Mouse (Mus musculus) kidney, adult 18-20 months (tissue): ENCODE results near the gene Tbxas1.

Experiments used
- DNase-seq: peaks from one replicate; pipeline ENCODE4 v3.0.0; 2021

Tbxas1 gene

GRCm38 (mm10) chr6:38875258-38876070 is at the start of gene Tbxas1:
Gene Tbxas1, plus strand, starts transcription at chr6:38875404.
- DNase-seq = peak; percentile 57

DNA sequence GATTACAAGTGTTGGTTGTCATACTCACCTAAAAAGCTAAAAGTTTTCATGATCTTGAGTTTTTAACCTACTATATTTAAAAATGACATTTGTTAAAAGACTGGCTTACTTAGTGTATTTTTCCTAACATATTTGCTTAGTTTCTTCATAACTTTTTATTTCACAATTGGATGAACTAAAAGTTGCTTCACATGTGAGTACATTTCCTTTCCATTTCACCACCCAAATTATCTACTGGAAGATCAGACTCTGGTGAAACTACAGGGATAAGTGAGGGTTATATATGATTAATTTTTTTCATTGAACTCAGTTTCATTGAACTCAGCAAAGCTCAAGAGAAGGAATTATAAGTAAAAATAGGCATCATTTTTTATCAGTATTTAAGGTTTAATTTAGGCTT is 49.3 kb upstream of the Tbxas1 start:
- DNase-seq = no peak

GRCm38 (mm10) chr6:38826857-38827256 is 48.3 kb upstream of the Tbxas1 start:
- DNase-seq = no peak

GRCm38 (mm10) chr6:38827435-38827834 is 47.8 kb upstream of the Tbxas1 start:
- DNase-seq = peak; percentile 38

- no peak for DNase-seq
Observed at GRCm38 (mm10) chr6:38828211-38828610, 47.0 kb upstream of the Tbxas1 start.

DNA sequence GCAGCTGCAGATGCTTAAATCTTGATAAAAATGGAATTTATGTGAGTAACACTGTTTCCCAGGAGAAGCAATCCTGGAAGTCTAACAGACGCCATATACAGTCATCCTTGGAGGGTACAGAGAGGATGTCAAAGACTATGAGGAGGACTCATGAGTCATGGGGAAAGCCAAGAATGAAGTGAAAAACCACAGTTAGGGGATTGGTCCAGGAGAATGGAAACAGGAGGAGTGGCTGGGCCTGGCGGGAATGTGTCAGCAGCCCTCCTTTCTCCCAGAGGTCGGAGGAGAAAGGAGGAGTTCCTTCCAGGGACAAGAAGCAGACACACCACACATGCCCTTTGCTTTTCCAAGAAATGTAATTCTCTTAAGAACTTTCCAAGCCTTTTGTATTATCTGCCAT is 45.8 kb upstream of the Tbxas1 start:
- DNase-seq = no peak

DNA sequence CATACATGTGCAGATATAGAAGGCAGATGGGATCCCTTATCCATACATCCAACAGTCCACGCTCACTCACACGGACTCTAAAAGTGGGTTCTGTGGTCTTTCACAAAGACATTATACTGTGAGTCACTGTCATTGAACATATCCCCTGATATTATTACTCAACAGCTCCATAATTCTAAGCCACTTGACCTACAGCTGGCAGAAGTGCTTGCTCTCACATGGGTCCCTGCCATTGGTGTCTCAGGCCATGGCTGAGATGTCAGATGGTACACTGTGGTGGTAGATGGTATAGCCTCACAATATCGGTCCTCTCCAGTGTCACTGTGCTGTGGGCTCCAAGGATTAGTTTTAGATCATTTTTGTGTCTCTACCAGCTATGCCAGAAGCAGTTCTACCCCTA is 41.5 kb upstream of the Tbxas1 start:
- no peak for DNase-seq

DNA sequence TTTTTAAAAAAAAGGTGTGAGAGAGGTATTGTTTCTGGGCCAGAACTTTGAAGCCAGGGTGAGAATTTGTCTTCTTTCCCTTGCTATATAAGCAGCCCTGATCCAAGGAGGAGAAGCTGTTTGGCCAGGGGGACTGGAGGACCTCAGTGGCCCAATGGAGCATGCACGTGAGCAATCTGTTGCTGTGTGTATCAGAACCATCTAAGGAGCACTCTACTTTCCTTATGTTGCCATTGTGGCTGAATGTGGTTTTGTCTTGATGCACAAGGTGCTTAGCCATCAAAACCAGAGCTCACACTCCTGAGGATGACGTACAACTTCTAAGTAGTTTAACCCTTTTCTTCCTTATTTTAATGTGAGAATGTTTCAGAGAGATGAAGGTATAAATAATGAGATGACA is 40.5 kb upstream of the Tbxas1 start:
- DNase-seq = no peak

GRCm38 (mm10) chr6:38835217-38835616 is 40.0 kb upstream of the Tbxas1 start:
- no peak for DNase-seq

DNA sequence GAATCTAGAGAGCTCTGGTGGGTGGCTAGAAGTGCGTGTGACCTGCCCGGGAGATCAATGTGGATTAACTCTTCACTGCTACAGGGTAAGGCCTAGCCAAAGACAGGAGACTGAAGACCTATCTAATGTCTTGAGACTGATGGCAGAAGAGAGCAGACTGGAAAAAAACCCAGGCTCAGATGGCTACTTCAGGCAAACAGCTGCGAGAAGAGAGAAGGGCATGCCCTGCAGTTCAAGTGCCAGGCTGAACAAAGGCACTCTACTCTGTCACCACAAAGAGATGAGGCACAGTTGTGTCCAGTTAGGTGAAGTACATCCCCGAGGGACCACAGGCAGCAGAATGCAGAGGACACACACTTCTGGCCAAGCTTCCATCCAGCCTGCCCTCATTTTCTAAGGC is 37.1 kb upstream of the Tbxas1 start:
- DNase-seq = no peak

DNA sequence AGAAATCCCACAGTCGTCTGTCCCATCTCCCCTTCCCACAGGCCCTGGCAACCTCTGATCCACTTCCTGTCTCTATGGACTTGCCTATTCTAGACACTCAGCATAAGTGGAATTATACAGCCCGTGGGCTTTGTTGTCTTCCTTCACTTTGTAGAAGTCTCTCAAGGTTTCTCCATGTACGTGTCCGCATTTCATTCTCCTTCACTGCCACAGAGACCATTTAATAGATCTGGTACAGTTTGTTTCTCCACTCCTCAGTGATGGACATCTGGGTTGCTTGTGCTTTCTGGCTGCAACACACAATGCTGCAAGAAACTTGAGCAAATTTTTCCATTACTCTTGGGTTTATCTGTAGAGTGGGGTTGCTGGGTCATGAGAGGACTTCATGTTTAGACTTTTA is 35.3 kb upstream of the Tbxas1 start:
- no peak for DNase-seq

DNA sequence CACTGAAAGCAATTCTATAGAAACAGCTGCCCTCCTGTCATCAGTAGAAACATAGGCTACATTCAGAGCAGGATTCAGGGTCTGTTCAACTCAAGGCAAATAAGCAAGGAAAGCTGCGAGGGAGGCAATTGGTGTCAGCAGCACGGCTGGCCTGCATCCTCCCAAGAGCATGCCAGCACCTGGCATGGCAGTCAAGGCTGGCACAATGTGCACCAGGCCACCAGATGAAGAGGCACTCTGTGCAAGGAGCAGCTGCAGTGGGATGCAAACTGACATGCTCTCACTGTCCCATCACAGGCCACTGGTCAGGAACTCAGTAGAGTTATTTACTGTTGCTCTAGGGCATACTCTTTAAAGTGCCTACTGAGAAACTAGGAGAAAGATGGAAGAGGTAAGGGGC is 34.8 kb upstream of the Tbxas1 start:
- DNase-seq = no peak

- DNase-seq = no peak
Observed at GRCm38 (mm10) chr6:38840780-38841179, 34.4 kb upstream of the Tbxas1 start.

DNA sequence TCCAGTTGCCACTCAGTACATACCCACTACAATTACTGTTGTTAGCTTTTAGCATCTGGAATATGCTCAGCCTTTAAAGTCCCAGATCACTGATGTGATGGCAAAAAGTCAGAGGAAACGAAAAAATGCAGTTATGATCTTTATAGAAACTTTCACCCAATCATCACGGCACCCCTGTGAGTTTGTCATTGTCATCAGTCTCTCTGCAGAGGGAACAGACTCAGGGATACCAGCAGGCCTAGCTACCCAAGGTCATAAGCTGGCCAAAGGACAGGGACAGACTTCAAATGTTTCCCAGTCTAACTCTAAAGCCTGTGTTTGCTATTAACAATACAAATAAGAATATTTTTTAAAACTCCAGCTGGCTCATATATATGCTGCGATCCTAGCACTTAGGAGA is 33.7 kb upstream of the Tbxas1 start:
- no peak for DNase-seq

DNA sequence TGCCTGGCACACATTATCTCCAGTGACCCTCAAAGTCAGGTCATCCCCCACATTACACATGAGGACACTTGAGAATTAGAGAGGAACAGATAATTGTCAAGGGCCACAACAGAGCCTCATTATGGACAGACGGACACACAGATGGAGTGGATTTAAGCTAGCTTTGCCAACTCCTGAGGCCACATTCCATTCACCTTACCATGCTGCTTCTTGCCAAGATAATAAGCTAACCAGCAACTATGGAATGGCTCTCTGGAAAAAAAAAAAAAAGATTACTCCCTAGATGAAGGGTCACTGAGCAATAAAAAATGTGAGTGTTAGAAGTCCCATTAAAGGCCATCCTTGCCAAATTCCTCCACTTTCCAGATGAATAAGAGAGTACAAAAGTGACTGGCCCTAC is 30.1 kb upstream of the Tbxas1 start:
- DNase-seq = no peak

DNA sequence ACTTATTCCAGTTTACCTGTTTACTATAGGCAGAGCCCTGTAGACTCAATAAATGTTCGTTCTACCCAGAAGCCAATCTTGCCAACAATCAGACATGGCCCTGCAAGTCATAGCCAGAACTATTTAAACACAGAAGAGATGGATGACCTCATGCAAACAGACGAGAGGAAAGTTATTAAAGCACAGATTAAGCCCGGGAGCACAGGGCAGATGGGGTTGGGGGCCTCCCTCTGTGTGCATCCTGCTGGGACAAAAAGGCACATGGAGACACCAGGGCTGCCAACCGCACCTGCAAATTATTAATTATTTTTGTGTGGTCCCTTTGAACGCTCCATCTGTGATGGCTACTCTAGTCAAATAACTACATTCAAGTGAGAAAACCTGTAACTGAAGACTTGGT is 29.3 kb upstream of the Tbxas1 start:
- DNase-seq = no peak

- DNase-seq = no peak
Observed at GRCm38 (mm10) chr6:38846330-38847195, 28.6 kb upstream of the Tbxas1 start.

DNA sequence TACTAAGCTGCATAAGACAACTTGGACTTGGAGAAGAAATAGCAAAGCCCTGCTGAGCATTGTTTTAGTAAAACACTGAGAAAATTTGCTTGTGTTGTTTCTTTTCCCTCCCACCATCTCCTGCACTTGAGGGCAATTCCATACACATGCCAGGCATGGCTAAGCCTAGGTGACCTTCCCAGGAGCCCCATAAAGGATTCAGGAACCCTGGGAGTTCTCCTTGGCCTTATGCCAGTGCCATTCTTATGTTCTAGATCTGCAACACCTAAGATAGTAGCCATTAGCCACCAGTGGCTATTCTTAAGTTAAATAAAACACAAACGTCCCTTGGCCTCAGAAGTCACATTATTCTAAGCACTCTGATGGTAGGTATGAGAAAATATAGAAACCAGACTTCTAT is 27.8 kb upstream of the Tbxas1 start:
- no peak for DNase-seq

- no peak for DNase-seq
Observed at GRCm38 (mm10) chr6:38847958-38848910, 27.0 kb upstream of the Tbxas1 start.

DNA sequence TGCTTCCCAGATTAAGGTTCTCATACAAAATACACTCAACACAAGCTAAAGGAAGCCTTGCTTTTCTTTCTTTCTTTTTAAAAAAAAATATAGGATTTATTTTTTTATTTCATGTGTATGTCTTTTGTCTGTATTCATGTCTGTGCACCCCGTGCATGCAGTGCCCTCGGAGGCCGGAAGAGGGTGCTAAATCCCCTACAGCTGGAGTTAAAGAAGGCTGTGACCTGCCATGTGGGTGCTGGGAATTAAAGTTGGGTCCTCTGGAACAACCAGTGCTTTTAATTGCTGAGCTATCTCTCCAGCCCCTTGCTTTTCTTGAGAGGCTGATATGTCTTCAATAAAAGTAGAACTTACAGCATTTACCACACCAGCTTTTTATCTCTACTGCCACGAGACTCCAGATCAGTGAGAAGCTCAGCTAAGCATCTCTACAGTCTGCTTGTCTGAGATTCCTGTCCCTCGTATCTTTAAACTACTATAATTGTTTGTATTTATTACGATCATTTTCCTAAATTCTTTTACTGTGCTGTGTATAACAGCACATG is 24.4 kb upstream of the Tbxas1 start:
- DNase-seq = no peak

GRCm38 (mm10) chr6:38851740-38852139 is 23.5 kb upstream of the Tbxas1 start:
- no peak for DNase-seq

DNA sequence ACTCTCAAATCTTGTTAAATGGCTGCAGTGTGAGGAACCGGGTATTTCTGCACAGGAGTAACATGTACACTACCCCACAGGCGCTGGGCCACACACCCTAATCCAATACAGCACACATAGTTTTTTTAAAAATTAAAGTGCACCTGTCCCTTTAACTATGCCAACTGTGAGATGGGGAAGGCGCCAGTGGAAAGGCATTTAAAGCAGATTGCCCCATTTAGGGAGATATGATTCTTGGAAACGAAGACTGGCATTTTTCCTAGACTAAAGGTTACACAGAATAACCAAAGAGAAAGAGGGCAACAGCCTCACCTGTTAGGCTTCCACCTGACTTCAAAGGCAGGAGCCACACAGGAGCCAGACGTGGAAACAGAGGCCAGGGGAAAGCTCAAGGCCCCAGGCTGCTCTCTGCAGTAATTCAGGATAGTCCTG is 21.6 kb upstream of the Tbxas1 start:
- DNase-seq = peak; percentile 28

GRCm38 (mm10) chr6:38859819-38860218 is 15.4 kb upstream of the Tbxas1 start:
- no peak for DNase-seq
